Mouse (Mus musculus) urinary bladder, adult 2 months (tissue): ENCODE measurements around the gene Ncoa5. TPM values are rescaled to one million over a fixed set of nuclear protein-coding genes. Genes with fewer than 3 reads are reported as not detected.
A peak's percentile ranks its signal among the peaks of the same experiment; 100 is the strongest.

ENCODE experiments used
- DNase-seq: peaks from one replicate; pipeline ENCODE4 v3.0.0; 2022; ENCODE audit warnings: low spot score
- polyA plus RNA-seq: library from polyadenylated mRNA; depleted of rRNA; stranded (reverse); fragments of >200 nt; gene quantifications from 2 replicates; pipeline ENCODE4 v1.2.3, GENCODE M21; 2012; rRNA removed

The Ncoa5 gene
- polyA plus RNA-seq, 1 experiment = 33.6 TPM

- no peak for DNase-seq
These were observed 73.8 kb downstream of the Ncoa5 start, which contains the start of gene Slc12a5 for GRCm38 (mm10) chr2:164960716-164961441. Gene Slc12a5 (plus strand): TSS chr2:164960802.

DNA sequence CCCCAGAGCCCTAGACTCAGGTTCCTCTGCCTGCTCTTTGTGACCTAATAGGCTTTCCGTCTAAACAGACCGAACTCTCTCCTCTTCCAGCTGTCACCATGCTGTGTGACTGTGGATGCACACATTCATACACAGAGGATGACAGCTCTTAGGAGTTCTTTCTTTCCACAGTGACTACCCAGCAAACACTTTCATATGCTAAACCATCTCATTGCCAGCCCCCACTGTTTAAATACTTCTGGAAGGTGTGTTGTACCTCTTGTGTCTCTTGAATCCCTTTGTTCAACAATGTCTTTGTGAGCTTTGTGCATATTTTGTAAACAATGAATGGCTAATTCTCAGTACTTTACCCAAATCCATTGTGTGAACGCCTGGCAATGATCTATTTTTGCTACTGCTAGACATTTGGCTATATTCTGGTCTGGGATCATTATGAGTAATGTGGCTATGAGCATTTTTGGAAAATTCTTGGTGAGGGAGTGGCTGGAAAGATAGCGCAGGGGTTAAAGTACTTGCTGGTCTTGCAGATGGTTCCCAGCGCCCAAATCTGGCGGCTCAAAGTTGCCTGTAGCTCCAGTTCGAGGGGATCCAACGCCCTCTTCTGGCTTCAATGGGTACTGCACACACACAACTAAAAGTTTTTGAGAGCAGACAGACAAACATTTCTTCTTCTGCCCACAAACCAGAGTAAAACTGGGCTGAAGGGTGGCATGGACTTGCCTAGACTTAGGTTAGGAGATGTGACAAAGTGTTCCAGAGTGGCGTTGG, 76.9 kb downstream of the Ncoa5 start:
- no peak for DNase-seq

- DNase-seq = no peak
These were observed 78.5 kb downstream of the Ncoa5 start for GRCm38 (mm10) chr2:164956195-164956594.

- DNase-seq = no peak
These were observed 78.9 kb downstream of the Ncoa5 start for GRCm38 (mm10) chr2:164955725-164956124.

GRCm38 (mm10) chr2:164953224-164953623, 81.4 kb downstream of the Ncoa5 start:
- DNase-seq = peak; percentile 45

- no peak for DNase-seq
These were observed 82.2 kb downstream of the Ncoa5 start for GRCm38 (mm10) chr2:164952448-164952847.

DNA sequence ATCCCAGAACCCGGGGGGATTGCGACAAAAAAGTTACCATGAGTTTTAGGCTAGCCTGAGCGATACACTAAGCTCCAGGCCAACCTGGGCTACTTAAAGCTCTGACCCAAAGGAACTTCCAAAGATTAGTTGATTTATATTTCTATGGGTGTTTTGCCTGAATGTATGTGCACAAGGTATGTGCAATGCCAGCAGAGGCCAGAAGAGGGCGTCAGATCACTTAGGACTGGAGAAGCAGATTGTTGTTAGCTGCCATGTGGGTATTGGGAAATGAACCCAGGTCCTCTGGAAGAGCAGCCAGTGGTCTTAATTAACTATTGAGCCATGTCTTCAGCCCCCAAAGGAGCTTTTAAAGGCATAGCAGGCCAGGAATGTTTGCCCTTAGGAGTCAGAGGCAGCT, 82.9 kb downstream of the Ncoa5 start:
- no peak for DNase-seq

- no peak for DNase-seq
These were observed 84.2 kb downstream of the Ncoa5 start for GRCm38 (mm10) chr2:164950501-164950900.

Other genes starting within 250 kb of the Ncoa5 start
- gene Snx21, start 249.0 kb downstream of the Ncoa5 start, polyA plus RNA-seq = 24.4 and 29.0 TPM in 2 replicates
- 37.5 and 45.7 TPM in 2 replicates for gene Acot8, start 230.0 kb downstream of the Ncoa5 start, polyA plus RNA-seq
- gene Zswim3, start 229.8 kb downstream of the Ncoa5 start, polyA plus RNA-seq = 5.3 and 6.2 TPM in 2 replicates
- 5.4 and 8.1 TPM in 2 replicates for gene Zswim1, start 212.2 kb downstream of the Ncoa5 start, polyA plus RNA-seq
- gene Spata25, start 206.3 kb downstream of the Ncoa5 start, polyA plus RNA-seq = 0.13 TPM in 1 of 2 replicates, not detected in the other
- gene Ctsa, start 202.0 kb downstream of the Ncoa5 start, polyA plus RNA-seq = 200 and 235 TPM in 2 replicates
- 12.5 and 15.3 TPM in 2 replicates for gene Neurl2, start 201.4 kb downstream of the Ncoa5 start, polyA plus RNA-seq
- gene Pltp, start 177.2 kb downstream of the Ncoa5 start, polyA plus RNA-seq = 247 and 252 TPM in 2 replicates
- 27.8 and 29.4 TPM in 2 replicates for gene Pcif1, start 155.6 kb downstream of the Ncoa5 start, polyA plus RNA-seq
- 15.6 and 16.3 TPM in 2 replicates for gene Zfp335, start 123.1 kb downstream of the Ncoa5 start, polyA plus RNA-seq
- 13.0 and 13.5 TPM in 2 replicates for gene Mmp9, start 94.1 kb downstream of the Ncoa5 start, polyA plus RNA-seq
- gene Slc12a5, start 74.1 kb downstream of the Ncoa5 start, polyA plus RNA-seq = 1.0 and 1.2 TPM in 2 replicates
- gene Cd40, start 20.8 kb upstream of the Ncoa5 start, polyA plus RNA-seq = 8.6 and 9.5 TPM in 2 replicates
- not detected in 2 replicates for gene 1700025C18Rik, start 55.9 kb upstream of the Ncoa5 start, polyA plus RNA-seq
- gene Cdh22, start 200.0 kb upstream of the Ncoa5 start, polyA plus RNA-seq = 0.98 and 1.1 TPM in 2 replicates